Mouse (Mus musculus) embryonic facial prominence, embryonic 12.5 days (tissue): Measurements from ENCODE around the gene Med29. TPM values are rescaled to one million over a fixed set of nuclear protein-coding genes. Genes with fewer than 3 reads are reported as not detected.

Experiments
- ATAC-seq: fragments of 200-750 bp; cut with Nextera tagmentation; 2 replicates; pipeline ENCODE4 v1.8.0; 2017; ENCODE audit not compliant: insufficient number of reproducible peaks, insufficient read depth, low FRiP score, low TSS enrichment
- H3K27ac ChIP-seq: fragments of 300-500 bp; sonication (generic); 2 replicates; pipeline ENCODE4 v1.5.1; 2016; ENCODE audit warnings: mild to moderate bottlenecking
- H3K27me3 ChIP-seq: fragments of 300-500 bp; sonication (generic); 2 replicates; pipeline ENCODE4 v1.6.1; 2016; ENCODE audit warnings: mild to moderate bottlenecking, moderate library complexity
- H3K36me3 ChIP-seq: fragments of 300-500 bp; sonication (generic); 2 replicates; pipeline ENCODE4 v1.6.1; 2016; ENCODE audit warnings: mild to moderate bottlenecking
- H3K4me1 ChIP-seq: fragments of 300-500 bp; sonication (generic); 2 replicates; pipeline ENCODE4 v1.6.1; 2016
- H3K4me2 ChIP-seq: fragments of 300-500 bp; sonication (generic); replicated peaks from 2 replicates; pipeline ENCODE4 v1.6.1; 2016; ENCODE audit warnings: mild to moderate bottlenecking, moderate library complexity
- H3K4me3 ChIP-seq: fragments of 300-500 bp; sonication (generic); 2 replicates; pipeline ENCODE4 v1.5.1; 2016; ENCODE audit warnings: mild to moderate bottlenecking
- H3K9ac ChIP-seq: fragments of 300-500 bp; sonication (generic); 2 replicates; pipeline ENCODE4 v1.6.1; 2016; ENCODE audit warnings: mild to moderate bottlenecking, moderate library complexity
- H3K9me3 ChIP-seq: fragments of 300-500 bp; sonication (generic); 2 replicates; pipeline ENCODE4 v1.6.1; 2016; ENCODE audit warnings: mild to moderate bottlenecking, moderate library complexity
- WGBS: fragments of 180-500 bp; shearing (Covaris S2); methylation state at CpG from one replicate; pipeline ENCODE4 v1.1.7; 2016; 5-methylcytosine and 5-hydroxymethylcytosine counted together
- polyA plus RNA-seq: library from polyadenylated mRNA; unstranded; fragments of >200 nt; fragmentation: Nextera tagmentation; extraction: Ambion mirVana; gene quantifications from 2 replicates; pipeline ENCODE4 v1.2.1, GENCODE M21; 2016

The Med29 gene
- polyA plus RNA-seq, 1 experiment from 2014 or later: 51.1 TPM

DNA sequence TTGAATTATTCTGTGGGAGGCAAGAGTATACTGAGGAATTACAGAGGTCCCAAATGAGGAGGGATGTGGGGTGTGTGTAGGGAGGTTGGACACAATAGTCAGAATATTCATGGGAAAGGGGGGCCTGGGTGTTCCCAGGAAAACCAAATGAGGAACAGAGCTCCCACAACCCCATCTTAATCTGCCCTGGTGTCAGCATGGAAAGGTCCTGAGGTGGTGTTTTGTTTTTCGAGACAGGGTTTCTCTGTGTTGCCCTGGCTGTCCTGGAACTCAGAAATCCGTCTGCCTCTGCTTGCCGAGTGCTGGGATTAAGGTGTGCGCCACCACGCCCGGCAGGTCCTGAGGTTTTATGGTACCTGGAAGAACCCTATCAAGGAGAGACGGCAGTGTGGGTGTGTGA, 34.1 kb downstream of the Med29 start:
- H3K4me2 ChIP-seq: no peak overlapping the region

DNA sequence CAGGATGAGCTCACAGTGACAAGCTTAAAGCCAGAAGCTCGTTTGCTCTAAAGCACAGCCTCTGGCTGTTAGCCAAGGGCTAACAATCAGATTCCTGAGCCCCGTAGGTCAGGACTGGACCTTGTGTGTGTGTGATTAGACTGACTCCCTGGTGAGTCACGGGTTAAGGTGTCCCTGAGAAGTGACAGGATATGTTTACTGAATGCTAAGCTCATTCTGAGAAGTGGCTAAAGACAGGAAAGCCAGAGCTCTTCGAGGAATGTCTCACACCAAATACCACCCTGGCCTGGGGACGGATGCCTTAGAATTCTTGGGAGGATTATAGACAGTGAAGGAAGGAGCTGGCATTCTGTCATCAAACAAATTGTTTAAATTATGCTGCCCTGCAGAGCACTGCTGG, 34.5 kb downstream of the Med29 start:
- peaks cover 66% of the 10 kb centered on the region for H3K36me3 ChIP-seq
- peak overlapping the region; percentile 80 for H3K27ac ChIP-seq
- 8% methylated on average over 5 of the region's 5 CpGs for WGBS
- H3K4me3 ChIP-seq: no peak overlapping the region
- H3K9ac ChIP-seq: no peak overlapping the region
- H3K4me1 ChIP-seq: peaks cover 20% of the 10 kb centered on the region
- H3K27me3 ChIP-seq: no peaks in the 10 kb centered on the region
- no peaks in the 10 kb centered on the region for H3K9me3 ChIP-seq
- ATAC-seq: no peak
- no peak overlapping the region for H3K4me2 ChIP-seq

More for the DNA sequence above, 34.1 kb downstream of the Med29 start:
- Histone ChIP-seq H3K9me3 (no peaks in the 10 kb centered on the region), H3K9ac (no peak overlapping the region), H3K27ac (peak overlapping the region; percentile 80), H3K27me3 (no peaks in the 10 kb centered on the region), H3K36me3 (peaks cover 64% of the 10 kb centered on the region), H3K4me1 (peaks cover 20% of the 10 kb centered on the region), H3K4me3 (no peak overlapping the region)
- 61% methylated on average over 7 of the region's 7 CpGs for WGBS
- no peak for ATAC-seq

DNA sequence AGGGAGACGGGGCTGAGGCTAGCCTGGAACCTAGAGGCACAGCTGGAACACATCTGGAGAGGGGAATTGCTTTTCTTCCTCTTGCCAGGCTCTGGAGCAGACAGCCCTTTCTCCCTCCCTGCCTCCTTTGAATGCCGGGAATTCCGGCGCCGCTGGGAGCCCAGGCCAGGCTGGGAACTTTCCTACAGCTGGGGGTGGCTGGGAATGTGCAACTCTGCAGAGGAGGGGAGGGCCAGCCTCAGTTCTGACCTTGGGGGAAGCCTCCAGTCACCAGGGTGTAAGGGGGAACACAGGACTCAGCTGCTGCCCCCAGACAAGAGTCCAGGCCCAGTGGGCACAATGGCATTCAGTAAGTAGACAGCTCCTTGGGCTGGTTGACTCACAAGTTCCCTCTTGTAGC, 35.5 kb downstream of the Med29 start:
- H3K27ac ChIP-seq: peak overlapping the region; percentile 80
- H3K27me3 ChIP-seq: no peaks in the 10 kb centered on the region
- 4% methylated on average over 5 of the region's 5 CpGs for WGBS
- H3K9ac ChIP-seq: no peak overlapping the region
- H3K9me3 ChIP-seq: no peaks in the 10 kb centered on the region
- peaks cover 23% of the 10 kb centered on the region for H3K4me1 ChIP-seq
- H3K4me3 ChIP-seq: 0 out of 2 replicates have a peak overlapping the region, but pooled peaks have one; percentile 13
- H3K4me2 ChIP-seq: no peak overlapping the region
- H3K36me3 ChIP-seq: peaks cover 62% of the 10 kb centered on the region
- peak; percentile 43; the same call in 1 of the 2 replicates for ATAC-seq

DNA sequence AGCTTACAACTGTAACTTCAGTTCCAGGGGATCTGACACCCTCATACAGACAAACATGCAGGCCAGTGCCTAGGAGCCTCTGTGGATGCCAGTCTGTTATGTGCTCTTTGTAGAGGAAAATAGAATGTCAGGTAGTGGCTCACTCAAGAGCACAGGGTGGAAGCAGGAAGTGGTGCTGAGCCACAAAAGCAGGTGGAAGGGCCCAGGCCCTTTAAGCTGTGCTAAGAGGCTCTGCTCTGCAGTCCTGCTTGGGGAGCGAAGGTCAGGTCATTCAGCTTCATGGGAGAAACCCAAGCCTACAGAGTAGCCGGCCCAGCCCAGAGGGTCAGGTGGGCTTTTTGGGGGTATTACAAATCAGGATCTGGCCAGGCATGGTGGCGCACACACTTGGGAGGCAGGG, 37.3 kb downstream of the Med29 start:
- Histone ChIP-seq H3K4me2 (no peak overlapping the region), H3K9me3 (no peaks in the 10 kb centered on the region), H3K27ac (no peak overlapping the region), H3K4me1 (peaks cover 30% of the 10 kb centered on the region), H3K36me3 (peaks cover 49% of the 10 kb centered on the region), H3K27me3 (no peaks in the 10 kb centered on the region), H3K4me3 (no peak overlapping the region), H3K9ac (no peak overlapping the region)
- WGBS: 80% methylated on average over 3 of the region's 3 CpGs
- ATAC-seq: no peak

DNA sequence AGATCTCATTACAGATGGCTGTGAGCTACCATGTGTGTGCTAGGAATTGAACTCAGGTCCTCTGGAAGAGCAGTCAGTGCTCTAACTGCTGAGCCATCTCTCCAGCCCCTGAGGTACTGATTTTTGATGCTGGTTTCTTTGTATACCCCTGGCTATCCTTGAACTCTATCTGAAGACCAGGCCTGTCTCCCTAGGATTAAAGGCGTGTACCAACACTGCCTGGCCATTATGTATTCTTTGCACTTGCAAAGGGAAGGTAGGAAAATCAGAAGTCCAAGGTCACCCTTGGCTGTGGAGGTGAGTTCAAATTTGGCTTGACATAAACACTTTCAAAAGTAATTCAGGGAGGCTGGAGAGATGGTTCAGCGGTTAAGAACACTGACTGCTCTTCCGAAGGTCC, 37.9 kb downstream of the Med29 start:
- Histone ChIP-seq H3K4me2 (no peak overlapping the region), H3K9ac (no peak overlapping the region), H3K27me3 (no peaks in the 10 kb centered on the region), H3K9me3 (no peaks in the 10 kb centered on the region), H3K27ac (no peak overlapping the region), H3K36me3 (peaks cover 42% of the 10 kb centered on the region), H3K4me3 (no peak overlapping the region), H3K4me1 (peaks cover 35% of the 10 kb centered on the region)
- ATAC-seq: no peak
- 90% methylated on average over 3 of the region's 3 CpGs for WGBS

DNA sequence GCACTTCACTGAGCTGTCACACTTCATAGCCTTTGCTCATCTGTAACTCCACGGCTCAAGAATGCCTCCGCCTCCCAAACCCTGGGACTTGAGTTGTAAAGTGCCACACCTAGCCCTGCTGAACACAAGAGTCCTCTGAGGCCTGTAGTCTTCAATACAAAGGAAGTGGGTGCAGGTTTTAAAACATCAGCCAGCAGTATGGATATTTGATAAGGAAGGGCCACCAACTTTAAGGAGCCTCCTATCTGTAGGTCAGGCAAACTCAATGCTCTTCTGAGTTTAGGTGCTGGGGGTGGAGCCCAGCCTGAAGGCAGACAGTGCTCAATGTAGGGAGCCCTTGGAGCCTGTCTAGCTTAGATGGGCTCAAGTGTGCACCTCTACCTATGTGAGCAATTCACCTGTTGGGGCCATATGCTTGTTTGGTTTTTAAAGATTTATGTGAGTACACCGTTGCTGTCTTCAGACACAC, 38.4 kb downstream of the Med29 start:
- H3K9me3 ChIP-seq: no peaks in the 10 kb centered on the region
- H3K9ac ChIP-seq: no peak overlapping the region
- no peak overlapping the region for H3K27ac ChIP-seq
- peaks cover 38% of the 10 kb centered on the region for H3K4me1 ChIP-seq
- no peak overlapping the region for H3K4me3 ChIP-seq
- no peak overlapping the region for H3K4me2 ChIP-seq
- H3K36me3 ChIP-seq: peaks cover 38% of the 10 kb centered on the region
- WGBS: 88% methylated on average over 3 of the region's 3 CpGs
- no peaks in the 10 kb centered on the region for H3K27me3 ChIP-seq
- no peak for ATAC-seq

DNA sequence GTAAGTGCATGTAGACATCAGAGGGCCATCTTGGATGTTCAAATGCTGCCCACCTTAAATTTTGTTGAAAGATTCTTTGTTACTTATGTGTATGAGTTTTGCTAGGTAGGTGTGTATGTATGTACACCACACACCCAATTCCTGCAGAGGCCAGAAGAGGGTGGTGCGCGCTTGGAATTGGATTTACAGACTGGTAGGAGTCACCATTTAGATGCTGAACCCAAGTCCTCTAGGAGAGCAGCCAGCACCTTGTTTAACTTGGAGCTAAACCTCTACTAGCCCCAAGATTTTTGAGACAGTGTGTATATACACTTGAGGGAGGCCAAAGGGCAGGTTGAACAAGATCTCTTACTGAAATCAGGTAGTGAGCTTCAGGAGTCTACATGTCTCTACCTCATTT, 39.2 kb downstream of the Med29 start:
- peaks cover 33% of the 10 kb centered on the region for H3K36me3 ChIP-seq
- WGBS: 97% methylated on average over 2 of the region's 2 CpGs

DNA sequence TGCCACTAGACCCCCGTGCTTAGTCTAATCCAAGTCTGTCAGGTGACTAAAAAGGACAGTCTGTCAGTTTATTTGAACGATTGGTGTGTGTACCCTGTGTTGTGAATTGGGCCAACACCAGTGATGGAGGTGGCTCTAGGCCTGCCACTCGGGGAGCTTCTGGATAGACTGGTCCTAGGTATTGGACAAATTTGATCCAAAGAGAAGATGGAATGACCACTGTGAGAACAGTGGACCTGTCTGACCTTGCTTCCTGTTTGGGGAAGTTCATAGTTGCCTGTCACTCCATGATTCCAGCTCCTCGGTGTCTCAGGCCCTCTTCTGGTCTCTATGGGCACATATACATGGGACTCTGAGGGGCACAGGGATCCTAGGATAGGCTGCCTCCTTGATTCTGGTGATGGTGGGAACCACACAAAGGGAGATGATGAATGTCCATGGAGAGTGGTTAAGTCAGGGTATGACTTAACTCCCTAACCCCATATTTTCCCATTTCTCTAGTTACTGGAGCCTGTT, 40.8 kb downstream of the Med29 start:
- Histone ChIP-seq H3K4me1 (peaks cover 19% of the 10 kb centered on the region), H3K9ac (peak overlapping the region; percentile 97), H3K4me3 (peak overlapping the region; percentile 96), H3K4me2 (peak overlapping the region; percentile 73), H3K9me3 (no peaks in the 10 kb centered on the region), H3K27ac (no peak overlapping the region), H3K36me3 (peaks cover 33% of the 10 kb centered on the region), H3K27me3 (no peaks in the 10 kb centered on the region)
- WGBS: 39% methylated on average over 4 of the region's 4 CpGs
- no peak for ATAC-seq

More for the DNA sequence above, 39.2 kb downstream of the Med29 start:
- ATAC-seq: no peak
- no peaks in the 10 kb centered on the region for H3K9me3 ChIP-seq
- no peak overlapping the region for H3K4me2 ChIP-seq
- H3K27ac ChIP-seq: no peak overlapping the region
- H3K9ac ChIP-seq: no peak overlapping the region
- no peaks in the 10 kb centered on the region for H3K27me3 ChIP-seq
- H3K4me3 ChIP-seq: no peak overlapping the region
- H3K4me1 ChIP-seq: peaks cover 35% of the 10 kb centered on the region

DNA sequence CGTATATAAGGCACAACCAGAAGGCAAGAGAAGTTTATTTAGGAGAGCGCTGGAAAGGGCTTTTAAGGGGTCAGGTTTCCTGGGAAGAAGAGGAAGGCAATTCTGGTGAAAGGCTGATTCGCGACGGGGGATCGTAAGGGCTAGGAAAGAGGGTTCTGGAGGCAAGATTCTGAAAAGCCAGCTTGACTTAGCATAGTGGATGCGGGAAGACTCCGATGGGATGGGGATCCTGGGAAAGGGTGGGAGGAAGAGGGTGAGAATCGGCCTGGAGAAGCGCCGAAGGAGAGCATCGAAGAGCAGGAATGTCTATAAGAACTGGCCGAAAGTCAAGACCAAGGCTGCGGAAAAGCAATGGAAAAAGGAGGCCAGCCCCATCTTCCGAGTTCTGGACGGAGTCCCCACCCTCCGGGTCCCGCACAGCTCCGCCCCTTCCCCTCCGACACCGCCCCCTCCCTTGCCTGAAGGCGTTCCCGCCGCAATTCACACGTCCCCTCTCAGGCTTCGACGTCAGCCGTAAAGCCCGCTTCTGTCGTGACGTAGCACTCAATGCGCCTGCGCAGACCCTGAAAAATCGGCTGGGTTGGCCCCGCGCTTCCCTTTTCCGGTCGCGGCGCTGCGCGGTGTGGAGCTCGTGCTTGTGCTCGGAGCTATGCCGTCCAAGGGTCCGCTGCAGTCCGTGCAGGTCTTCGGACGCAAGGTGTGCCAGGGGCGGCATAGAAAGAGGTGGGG, 42.2 kb downstream of the Med29 start, which contains the start of gene Rps16:
Rps16 (plus strand) TSS at position 498 of the 729 bp plus-strand sequence.
- WGBS: under 1% methylated on average over 42 of the region's 50 CpGs

DNA sequence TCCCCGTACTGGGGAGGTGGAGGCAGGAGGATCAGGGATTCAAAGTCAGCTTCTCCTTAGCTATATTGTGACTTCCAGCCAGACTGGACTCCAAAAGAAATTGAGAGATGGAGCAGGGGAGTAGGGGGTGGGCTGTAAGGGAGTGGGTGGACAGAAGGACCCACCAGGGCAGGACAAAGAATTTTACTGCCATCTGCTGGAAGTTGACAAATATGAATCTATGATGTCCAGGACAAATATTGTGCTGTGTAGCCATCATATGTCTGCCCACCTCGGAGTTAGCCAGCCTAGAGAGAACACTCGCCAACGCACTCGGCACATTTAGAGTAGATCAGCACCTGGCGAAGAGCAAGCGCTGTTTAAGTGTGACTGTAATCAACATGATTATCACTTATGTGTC, 43.9 kb downstream of the Med29 start:
- no peak for ATAC-seq
- no peak overlapping the region for H3K4me3 ChIP-seq
- 84% methylated on average over 7 of the region's 7 CpGs for WGBS

More for the DNA sequence above, 42.2 kb downstream of the Med29 start, which contains the start of gene Rps16:
- Histone ChIP-seq H3K9me3 (no peaks in the 10 kb centered on the region), H3K27ac (peak within 1 kb of the TSS; percentile 95), H3K4me1 (peaks cover 18% of the 10 kb centered on the region), H3K4me2 (peak within 1 kb of the TSS; percentile 73), H3K9ac (peak within 1 kb of the TSS; percentile 97), H3K27me3 (no peaks in the 10 kb centered on the region), H3K36me3 (peaks cover 32% of the 10 kb centered on the region), H3K4me3 (peak within 1 kb of the TSS; percentile 96)
- peak; percentile 89 for ATAC-seq

DNA sequence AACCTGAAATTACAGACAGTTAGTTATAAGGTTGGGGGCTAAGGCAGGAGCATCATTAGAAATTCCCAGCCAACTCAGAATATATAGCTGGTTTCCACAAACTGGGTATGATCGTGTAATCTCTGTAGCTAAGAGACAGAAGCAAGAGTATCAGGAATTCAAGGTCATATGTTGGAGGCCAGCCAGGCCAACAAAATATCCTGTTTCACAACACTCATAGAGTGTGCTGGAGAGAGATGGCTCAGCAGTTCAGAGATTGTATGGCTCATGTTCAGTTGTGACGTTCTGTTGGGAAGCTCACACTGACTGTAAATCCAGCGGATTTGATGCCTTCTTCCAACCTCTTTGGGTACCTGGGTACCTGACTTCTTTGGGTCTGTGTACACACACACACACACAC, 44.8 kb downstream of the Med29 start:
- H3K4me1 ChIP-seq: peaks cover 18% of the 10 kb centered on the region
- H3K9me3 ChIP-seq: no peaks in the 10 kb centered on the region
- no peaks in the 10 kb centered on the region for H3K27me3 ChIP-seq
- H3K27ac ChIP-seq: no peak overlapping the region
- no peak overlapping the region for H3K4me3 ChIP-seq
- WGBS: 61% methylated on average over 3 of the region's 3 CpGs
- ATAC-seq: no peak
- H3K36me3 ChIP-seq: peaks cover 8% of the 10 kb centered on the region; the same call in 1 of the 2 replicates
- no peak overlapping the region for H3K4me2 ChIP-seq
- no peak overlapping the region for H3K9ac ChIP-seq

More for the DNA sequence above, 43.9 kb downstream of the Med29 start:
- no peak overlapping the region for H3K9ac ChIP-seq
- H3K9me3 ChIP-seq: no peaks in the 10 kb centered on the region
- no peak overlapping the region for H3K27ac ChIP-seq
- no peaks in the 10 kb centered on the region for H3K27me3 ChIP-seq
- no peak overlapping the region for H3K4me2 ChIP-seq
- peaks cover 17% of the 10 kb centered on the region for H3K36me3 ChIP-seq
- H3K4me1 ChIP-seq: peaks cover 18% of the 10 kb centered on the region

DNA sequence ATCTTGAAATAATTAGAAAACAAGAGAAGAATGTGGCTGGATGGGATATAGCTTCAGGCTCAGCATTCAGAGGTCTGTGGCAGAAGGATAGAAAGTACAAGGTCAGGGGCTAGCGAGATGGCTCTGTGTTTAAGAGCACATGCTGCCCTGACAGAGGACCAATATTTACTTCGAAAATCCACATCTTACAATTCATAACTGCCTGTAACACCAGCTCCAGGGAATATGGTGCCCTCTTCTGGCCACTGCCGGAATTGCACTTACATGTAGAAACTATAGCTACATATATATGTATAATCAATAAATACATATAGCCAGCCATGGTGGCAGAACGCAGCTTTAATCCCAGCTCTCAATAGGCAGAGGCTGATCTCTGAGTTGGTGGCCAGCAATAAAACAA, 47.9 kb downstream of the Med29 start:
- no peak for ATAC-seq
- Histone ChIP-seq H3K4me3 (no peak overlapping the region), H3K36me3 (no peaks in the 10 kb centered on the region), H3K9ac (no peak overlapping the region), H3K27me3 (no peaks in the 10 kb centered on the region), H3K4me1 (peaks cover 4% of the 10 kb centered on the region), H3K27ac (no peak overlapping the region), H3K4me2 (no peak overlapping the region), H3K9me3 (no peaks in the 10 kb centered on the region)
- WGBS: 7% methylated on average over 4 of the region's 4 CpGs
